Mouse (Mus musculus) megakaryocyte progenitor cell, adult 5-6 weeks (primary cell): ENCODE data around the gene Rpl38. TPM values are rescaled to one million over a fixed set of nuclear protein-coding genes. Genes with fewer than 3 reads are reported as not detected.
A peak's percentile ranks its signal among the peaks of the same experiment; 100 is the strongest.

Experiments used
- ATAC-seq: replicated peaks from 2 replicates; pipeline ENCODE4 v1.8.0; 2016; ENCODE audit warnings: mild to moderate bottlenecking, moderate TSS enrichment, inconsistent platforms; ENCODE audit not compliant: poor library complexity
- total RNA-seq, 2 experiments: library from RNA; stranded (forward) in 1 of 2; stranded (reverse) in 1 of 2; fragments of 157-497, 149-512 nt in 1 of 2; fragments of 200-1000 nt in 1 of 2; gene quantifications; 2 replicates each; pipeline versions ENCODE4 v1.2.3 to v1.2.4; 2015 to 2017

Rpl38 gene
- total RNA-seq (2015) = 1,088 and 1,176 TPM in 2 replicates
- total RNA-seq (2017) = 3,319 and 5,175 TPM in 2 replicates

DNA sequence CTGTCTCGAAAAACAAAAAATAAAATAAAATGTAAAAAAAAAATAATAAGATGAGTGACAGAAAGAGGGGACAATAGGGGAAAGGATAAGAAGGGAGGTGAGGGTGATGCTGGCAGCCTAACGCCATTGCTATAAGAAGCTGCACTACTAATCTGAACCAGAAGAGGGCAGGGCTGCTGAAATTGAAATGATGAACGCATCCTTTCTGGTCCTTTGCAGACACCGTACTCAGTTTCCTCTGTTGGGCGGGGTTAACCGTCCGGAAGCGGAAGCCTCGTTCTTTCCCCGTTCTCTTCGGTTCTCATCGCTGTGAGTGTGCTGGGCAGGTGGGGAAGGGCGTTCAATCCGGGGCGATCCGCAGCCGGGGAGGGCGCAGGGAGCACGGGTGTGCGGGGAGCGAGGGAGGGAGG, at the start of gene Rpl38:
Gene Rpl38, plus strand, starts transcription at position 224 of the 410 bp plus-strand sequence.
- peak; percentile 78 for ATAC-seq

DNA sequence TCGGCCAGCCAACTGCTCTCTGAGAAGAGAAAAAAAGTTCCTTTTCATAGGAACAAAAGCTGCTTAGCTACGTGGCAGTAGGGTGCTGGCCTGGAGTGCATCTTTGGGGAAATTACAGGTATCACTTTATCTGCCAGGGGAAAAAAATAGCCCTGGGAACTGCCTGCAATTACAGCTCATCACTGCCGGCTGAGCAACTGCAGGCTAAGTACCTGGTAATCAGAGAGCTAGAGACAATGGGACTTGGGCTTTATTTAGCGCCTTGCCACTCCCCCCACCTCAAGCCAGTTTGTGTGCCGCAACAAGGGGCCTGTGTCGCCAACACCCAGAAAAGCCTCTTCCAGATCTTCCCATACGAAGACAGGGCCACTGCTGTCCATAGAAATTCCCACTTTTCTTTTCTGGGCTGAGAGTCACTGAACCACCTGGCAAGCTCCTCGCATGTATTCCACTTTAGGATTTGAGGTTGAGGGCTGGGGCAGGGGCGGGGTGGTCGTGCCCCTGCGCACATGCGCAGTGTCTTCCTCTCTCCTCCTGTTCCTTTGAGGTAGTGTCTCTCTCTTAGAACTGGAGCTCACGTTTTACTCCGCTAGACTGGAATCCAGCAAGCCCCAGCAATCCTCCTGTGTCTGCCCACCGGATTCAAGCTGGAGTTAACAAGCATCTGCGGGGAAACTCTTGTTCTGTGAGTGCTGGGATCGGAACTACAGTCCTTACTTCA, 49.5 kb upstream of the Rpl38 start:
- no peak for ATAC-seq

DNA sequence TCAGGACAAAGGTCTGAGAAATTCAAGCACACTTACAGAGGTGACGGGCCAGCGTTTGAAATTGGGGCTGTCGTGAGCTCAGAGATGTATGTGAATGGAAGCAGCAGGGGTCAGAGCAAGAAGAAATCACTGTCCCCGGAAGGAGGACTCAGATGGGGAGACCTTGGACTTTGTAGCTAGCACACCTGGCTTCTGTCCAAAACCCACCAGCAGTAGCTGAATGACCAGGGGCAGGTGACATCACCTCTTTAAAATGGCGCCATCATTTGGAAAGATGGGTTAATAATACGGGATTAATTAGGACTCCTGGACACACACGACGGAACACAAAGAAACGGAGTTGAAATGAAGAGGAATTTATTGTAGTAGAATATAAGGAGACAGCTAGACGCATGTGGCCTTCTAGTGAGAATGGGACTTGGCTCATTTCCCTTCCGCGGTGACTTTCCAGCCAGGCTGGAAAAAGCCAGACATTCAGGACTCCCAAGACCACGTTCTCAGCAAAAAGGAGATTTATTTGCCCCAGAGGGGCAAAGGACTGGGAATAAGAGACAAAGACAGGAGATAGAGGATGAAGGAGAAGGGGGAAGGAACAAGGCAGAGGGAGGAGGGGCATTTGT, 42.1 kb upstream of the Rpl38 start:
- no peak for ATAC-seq

DNA sequence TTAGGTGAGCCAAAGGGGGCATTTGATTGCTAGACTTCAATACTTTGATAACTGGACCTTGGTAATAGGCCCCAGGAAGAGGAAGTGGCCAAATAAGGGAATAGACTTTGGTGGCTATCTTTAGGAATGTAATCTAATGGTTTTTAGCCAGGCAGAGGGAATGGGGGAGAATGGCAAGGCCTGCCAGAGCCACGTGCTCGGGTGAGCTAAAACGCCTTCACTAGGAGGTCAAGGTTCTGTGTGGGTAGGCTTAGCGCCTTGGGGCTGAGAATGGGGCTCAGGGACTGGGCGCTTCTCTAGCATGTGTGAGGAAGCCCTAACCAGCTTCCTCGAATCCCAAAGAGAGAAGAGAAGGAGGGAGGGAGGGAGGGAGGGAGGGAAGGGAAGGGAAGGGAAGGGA, 41.3 kb upstream of the Rpl38 start:
- no peak for ATAC-seq

DNA sequence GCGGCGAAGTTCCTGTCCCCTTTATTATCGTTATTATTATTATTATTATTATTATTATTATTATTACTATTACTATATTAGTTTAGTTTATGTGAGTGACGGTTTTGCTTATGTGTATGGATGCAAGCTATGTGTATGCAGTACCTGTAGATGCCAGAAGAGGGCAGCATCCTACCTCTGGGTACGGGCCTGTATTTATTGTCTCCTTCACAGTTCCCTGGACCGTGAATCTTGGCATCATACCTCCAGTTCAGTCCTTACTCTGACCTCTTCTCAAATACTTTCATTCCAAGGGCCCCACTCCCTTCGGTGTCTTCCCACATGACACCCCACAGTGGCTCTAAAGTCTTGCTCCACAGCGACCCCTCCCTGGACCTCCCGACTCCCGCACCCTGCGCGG, 40.3 kb upstream of the Rpl38 start:
- ATAC-seq = no peak

DNA sequence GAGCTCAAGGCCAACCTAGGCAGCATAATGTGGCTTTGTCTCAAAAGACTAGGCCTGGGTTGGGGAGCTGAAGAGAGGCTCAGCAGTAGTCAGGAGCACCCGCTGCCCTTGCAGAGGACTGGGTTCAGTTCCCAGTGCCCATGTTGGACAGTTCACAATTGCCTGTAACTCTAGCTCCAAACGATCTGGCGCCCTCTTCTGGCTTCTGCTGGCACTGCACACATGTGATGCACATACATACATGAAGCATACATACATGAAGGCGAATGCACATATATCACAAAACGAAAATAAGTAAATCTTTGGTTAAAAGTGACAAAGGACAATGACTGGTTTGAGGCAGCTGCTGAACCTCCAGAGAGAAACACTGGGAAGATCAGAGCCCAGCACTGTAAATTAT, 38.3 kb upstream of the Rpl38 start:
- no peak for ATAC-seq

DNA sequence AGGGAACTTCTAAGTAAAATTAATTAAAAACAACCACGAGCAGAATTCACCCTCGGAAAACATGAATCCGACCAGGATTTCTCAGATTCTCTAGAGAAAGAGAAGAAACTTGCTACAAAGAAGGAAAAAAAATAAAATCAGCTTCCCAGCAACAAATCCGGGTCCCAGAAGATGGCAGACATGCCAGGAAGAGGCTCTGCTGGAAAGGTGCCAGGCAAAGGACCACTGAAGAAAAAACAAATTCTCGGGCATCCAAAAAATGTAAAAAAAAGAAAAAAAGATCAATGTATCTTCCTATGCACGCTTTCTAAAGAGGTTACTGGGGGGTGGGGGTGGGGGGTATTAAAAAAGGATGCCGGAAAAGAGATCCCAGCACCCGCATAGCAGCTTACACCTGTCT, 36.1 kb upstream of the Rpl38 start:
- no peak for ATAC-seq

DNA sequence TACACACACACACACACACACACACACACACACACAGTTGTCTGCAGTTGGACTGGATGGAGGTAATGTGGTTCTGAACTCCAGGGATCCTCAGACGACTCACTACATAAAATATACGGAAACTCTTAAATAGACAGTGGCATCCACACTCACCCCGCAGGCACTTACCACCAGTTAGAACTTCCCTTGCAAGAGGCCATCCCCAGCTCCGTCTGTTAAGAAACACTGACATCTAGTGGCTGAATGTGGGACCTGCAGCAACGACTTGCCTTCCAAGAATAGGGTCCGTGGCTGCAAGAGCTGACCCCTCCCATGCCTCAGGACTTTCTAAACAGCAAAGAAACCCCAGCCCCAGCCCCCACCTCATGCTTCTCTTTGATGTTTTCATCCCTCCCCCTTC, 32.0 kb upstream of the Rpl38 start:
- peak; percentile 98 for ATAC-seq

DNA sequence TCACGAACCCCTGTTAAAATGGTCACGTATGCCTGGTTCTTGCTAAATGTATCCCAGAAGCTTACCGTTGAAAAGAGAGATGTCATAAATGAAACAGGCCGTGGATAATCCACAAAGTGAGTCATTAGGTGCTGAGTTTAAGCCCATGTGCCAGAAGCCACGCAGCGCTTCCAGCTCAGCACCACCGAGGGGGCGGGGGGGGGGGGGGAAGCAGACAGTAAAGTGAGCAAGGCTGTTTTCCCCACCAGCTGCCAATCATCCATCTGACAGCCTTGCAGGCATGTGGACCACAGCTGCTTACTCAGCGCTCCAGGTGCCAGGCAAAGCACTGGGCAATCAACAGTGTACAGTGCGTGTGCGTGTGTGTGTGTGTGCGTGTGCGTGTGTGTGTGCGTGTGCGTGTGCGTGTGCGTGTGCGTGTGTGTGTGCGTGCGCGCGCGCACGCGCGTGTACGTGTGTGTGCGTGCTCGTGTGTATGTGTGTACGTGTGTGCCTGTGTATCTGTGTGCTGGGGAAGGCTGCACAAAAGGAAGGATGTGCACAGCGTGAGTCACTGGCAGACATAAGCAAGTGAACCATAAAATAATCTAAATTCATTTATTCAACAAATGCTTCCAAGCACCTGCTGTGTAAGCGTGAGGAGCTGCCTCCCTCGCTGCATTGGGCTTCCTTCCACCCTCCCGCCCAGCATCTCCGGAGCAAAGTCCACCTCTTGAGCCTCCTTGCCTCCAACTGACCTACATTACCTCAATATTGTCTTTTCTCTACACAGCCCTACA, 31.4 kb upstream of the Rpl38 start:
- ATAC-seq = no peak

DNA sequence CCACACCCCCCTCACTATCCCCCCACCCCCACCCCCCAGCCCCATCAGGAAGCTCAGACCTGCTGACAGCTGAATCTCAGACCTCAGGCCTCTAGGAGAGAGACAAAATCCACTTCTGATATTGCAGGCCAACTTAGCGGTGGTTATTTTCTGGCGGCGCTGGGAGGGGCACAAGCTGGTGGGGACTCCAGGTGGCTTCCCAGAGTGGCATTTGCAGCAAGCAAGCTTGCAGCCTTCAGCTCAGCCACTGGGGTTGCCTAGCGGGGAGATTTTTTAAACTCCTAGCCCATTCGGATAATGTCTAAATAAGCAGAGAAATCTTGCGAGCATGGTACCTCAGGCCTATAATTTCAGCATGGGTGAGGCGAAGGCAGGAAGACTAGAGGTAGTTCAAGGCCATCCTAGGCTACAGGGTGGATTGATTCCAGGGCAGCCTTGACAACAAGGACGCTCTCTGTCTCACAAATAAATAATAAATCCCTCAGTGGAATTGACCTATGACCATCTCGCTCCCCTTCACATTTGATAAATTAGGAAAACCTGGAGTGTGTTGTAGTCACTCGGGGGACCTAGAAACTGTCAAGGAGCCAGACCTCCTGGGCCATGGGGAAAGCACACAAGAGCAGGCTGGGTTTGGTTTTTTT, 29.6 kb upstream of the Rpl38 start:
- ATAC-seq = no peak

DNA sequence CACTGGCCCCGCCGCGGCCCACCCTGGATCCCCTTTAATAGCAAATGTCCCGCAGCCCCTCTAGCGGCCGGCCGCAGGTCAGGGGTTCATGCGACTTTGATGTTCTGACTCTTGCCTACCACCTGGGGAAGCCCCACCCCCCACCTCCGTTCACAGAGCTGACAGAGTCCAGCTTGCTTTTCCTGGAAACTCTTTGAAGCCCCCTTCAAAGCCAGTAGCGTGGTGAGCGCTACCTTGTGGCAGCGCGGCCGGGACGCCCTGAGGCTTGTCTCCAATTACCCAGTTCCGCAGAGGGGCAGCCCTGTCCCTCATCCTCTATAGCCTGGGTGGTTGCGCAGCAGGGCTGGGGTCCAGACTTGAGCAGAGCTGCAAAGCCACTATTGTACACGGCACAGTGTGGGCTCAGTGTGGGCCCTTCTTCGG, 28.6 kb upstream of the Rpl38 start:
- ATAC-seq = no peak

DNA sequence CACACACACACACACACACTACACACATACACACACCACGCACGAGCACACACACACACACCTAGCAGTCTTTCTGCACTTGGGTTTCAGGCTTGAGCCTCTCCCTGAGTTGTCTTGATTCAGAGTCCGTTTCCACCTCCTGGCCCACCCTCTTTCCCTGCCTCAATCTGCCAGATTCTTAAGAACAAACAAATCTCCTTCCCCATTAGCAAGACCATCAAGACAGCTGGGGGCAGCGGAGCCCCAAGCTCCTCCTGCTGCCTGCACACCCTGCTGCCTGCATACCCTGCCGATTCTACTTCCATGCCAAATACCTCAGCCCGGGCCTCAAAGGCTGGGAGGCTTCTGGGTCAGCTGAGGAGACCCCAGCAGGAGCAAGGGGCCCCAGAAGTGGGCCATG, 27.7 kb upstream of the Rpl38 start:
- ATAC-seq = no peak

DNA sequence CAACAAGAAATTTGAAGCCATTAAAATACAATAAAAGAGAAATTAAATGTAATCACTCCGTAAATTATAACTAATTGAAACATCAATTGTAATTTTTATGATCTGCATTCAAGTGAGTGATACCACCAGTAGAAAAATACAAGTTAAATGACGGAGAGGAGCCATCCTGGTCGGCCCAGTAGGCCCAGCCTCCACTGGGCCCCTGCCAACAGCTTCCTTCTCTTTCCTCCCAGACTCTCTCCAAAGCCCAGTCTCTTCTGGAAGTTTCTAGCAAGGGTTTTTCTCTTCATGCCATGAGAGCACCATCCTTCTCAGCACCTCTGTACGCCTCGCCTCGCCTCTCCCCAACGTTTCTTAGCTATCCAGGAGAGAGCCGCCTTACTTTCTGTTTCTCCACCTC, 27.2 kb upstream of the Rpl38 start:
- ATAC-seq = no peak

DNA sequence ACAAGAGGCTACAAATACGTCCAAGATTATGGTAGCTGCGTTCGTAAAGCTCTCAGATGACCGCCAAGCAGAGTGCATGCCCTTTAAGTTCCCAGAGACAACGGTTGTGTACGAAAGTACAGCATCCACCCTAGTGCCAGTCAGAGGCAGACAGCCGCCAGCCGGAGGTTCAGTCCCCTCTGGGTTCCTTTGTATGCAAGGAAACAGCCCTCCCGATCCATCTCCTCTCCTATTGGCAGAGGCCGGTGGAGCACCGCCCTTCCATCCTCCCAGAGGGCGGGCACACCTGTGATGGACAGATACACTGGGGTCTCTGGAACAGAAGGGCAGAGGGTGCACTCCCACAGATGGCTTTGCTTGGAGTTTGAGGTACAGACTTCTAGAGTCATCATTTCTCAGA, 26.1 kb upstream of the Rpl38 start:
- ATAC-seq = no peak

DNA sequence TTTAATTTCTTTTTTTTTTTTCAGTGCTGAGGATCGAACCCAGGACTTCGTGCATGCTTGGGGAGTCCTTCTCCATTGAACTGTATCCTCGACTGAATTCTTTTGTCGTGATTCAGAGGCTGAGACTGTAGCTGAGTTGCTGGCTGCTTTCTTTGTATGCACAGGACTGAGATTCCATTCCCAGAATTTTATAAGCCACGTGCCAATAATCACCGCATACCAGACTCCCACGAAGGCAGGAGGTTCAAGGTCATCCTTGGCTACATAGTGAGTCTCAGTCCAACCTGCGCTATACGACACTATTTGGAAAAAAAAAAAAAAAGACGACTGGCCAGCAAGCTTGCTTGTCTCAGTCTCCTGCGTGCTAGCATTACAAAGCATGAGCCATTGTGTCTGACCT, 25.4 kb upstream of the Rpl38 start:
- ATAC-seq = no peak

DNA sequence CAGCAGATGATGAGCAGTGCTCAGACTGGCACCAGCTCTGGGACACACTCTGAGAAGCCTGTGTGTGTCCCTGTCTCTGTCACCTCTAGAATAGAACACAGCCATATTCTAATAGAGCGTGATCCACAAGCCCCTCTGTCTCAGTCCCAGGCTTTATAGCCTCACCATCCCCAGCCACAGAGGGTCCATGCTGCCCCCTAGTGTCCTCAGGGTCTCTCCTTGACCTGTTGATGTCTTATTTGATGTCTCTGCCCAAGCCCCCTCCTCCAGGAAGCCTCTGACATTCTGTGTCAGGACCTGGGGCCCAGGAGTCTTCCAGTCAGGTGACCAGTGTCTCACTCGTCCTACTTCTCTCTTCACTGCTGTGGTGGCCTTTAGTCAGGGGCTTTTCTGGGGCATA, 24.2 kb upstream of the Rpl38 start:
- ATAC-seq = no peak

DNA sequence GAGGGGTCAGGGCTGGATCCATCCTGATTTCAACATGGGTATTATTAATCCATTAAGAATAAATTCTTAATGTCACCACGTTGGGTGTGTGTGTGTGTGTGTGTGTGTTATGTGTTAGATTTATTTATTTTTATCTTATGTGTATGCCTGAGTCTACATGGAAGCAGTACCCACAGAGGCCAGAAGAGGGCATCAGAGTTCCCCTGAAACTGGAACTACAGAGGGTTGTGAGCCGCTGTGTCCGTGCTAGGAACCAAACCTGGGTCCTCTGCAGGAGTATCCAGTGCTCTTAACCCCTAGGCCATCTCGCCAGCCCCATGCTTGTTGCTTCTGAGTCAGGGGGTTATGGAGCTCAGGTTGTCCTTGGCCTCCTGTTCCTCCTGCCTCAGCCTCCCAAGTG, 18.8 kb upstream of the Rpl38 start:
- ATAC-seq = no peak

DNA sequence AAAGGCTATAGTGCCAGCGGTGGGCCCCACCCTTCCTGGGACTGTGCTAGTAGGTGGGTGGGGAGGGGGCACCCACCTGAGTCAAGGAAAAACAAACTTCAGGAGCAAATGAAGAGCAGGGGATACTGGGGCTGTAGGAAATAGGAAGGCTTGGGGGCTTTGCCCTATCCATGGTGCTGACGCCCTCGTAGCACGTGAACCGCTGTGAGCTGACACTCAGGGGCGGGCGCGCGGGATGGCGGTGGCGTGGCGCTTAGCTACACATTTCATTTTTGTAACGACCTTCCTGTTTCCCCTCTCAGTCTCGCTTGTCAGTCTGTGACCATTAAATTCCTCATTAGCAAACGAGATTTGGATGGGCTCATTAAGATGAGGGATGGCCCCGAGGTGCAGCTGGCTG, 15.8 kb upstream of the Rpl38 start:
- peak; percentile 53 for ATAC-seq

DNA sequence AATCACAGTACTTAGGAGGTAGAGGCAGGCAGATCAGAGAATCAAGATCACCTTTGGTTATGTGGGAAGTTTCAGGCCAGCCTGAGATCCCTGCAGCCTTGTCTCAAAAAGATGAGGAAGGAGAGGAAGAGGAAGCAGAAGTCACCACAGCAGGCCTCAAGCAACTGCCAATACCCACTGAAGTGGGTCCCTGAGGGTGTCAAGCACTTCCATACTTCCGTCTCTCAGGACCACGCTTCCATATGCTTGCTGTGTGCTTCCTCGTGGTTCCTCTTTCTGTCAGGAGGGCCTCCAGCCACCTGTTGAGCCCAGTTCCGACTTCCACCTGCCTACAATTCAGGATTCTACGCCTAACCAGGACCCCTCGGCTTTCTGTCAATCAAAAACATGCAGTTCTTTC, 14.7 kb upstream of the Rpl38 start:
- peak; percentile 59 for ATAC-seq

DNA sequence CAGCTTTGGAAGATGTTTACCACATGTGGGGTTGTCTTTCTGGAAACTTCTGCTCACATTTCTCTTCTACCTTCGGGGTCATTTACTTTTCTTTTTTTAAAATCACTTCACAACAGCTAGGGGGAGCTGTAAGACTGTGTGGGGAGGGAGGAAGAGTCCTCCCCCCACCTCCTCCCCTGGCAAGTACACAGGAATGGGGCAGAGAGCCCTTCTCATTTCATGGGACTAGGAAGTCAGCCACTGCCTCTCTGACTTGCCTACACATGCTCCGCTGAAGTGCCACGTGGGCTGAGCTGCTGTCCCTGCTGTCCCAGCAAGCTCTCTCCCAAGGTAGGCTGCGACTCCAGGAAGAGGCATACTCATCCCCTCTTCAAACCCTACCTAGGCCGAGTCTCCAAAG, 13.8 kb upstream of the Rpl38 start:
- 0 out of 2 replicates have a peak, but pooled peaks have one; percentile 18 for ATAC-seq

DNA sequence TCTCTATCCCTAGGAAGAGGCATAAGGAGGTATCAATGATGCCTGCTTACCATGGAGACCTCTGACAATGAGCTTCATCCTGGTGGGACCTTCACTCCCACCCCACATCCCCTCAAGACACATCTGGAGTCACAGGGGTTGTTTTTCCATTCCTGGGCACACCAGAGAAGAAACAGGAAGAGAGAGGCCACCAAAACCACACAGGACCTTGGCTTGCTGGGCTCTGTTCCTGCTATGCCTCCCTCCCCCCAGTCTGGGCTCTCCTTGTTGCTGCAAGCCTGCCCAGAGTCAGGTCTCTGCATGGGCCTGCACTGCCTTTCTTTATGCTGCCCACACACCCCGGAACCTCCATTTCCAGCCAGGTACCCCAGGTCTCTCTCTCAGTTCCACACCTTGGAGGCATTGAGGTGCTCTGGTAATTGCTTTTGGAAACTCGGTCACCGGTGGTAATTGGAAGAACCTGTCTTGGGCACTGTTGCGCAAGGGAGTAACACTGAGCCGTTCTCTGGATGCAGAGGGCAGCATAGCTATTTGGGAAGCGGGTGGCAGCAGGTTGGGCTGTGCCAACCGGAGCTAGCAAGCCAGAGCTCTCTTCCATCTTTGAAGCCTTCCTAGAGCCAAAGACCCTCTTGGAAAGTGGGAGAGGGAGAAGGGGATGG, 12.8 kb upstream of the Rpl38 start:
- peak; percentile 49 for ATAC-seq
